Mouse (Mus musculus): ENCODE data around the gene Tcf25.
"Not testable (repeated sequence)": the region's sequence is repeated elsewhere in the genome, so short reads cannot be mapped to it uniquely, and the experiment has no call there.

The Tcf25 gene

DNA sequence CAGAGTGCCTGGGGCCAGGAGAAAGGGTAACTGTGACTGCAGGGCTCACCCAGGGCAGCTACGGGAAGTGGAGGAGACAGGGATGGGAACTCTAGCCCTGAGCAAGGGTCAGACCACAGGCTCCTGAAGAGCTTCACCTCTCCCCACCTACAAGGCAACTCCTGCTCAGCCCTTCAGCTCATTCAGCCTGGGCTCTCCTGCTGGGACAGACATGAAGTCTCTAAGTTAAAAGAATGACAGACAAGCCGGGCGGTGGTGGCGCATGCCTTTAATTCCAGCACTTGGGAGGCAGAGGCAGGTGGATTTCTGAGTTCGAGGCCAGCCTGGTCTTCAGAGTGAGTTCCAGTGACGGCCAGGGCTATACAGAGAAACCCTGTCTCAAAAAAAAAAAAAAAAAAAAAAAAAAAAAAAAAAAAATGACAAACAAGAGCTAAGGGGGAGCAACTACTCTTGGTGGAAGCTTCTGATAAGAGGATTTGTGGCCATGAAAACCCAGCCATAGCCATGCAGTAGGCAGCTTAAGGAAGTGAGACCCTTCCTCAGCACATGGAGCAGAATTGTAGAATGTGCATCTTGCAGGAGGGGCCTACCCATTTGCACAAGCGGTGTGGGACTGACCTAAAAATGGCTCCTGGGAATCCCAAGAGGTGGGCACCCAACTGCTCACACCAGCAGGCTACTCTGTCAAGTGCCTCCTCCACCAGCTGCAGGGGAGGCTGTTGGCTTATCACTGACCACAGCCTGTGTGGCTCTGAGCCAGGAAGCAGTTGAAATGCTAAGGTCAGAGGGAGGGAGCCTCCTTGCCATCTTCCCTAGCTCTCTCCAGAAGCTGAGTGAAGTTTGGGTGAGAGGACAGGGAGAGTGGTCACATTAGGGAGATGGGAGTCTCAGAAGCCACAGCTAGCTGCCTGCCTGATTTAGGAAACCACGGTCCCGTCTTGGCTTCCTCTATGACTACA is 35.3 kb downstream of the Tcf25 start:
- peak; percentile 80 for DNase-seq (ENCODE audit: extremely low read depth, low read depth)

GRCm38 (mm10) chr8:123410049-123410587 is 36.6 kb downstream of the Tcf25 start:
- no peak for DNase-seq (ENCODE audit: extremely low read depth, low read depth)

GRCm38 (mm10) chr8:123410788-123411187 is 37.2 kb downstream of the Tcf25 start:
- no peak for DNase-seq (ENCODE audit: extremely low read depth, low read depth)

DNA sequence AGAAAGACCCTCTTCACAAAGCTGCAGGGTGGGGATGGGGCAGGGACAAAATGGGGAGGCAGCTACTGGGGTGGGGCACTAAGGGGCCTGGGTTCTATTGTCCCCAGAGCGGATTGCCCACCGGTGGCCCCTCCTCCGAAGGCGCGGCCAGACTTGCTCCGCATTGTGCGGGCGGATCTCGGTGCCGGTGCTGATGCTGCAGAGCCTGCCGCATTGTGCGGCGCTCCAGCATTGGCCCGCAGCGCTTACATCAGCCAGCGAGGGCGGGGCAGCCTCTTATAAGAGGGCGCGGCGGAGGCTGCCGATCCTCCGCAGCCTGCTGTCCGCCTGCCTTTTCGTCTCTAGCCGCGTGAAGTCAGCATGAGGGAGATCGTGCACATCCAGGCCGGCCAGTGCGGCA is 37.7 kb downstream of the Tcf25 start, which contains the start of gene Tubb3:
Tubb3 (plus strand) TSS at position 179 of the 400 bp plus-strand sequence.
- DNase-seq (ENCODE audit: extremely low read depth, low read depth) = no peak

- DNase-seq (ENCODE audit: extremely low read depth, low read depth) = no peak
Observed at GRCm38 (mm10) chr8:123411781-123412327, 38.3 kb downstream of the Tcf25 start.

GRCm38 (mm10) chr8:123412560-123413170 is 39.1 kb downstream of the Tcf25 start:
- peak; percentile 62 for DNase-seq (ENCODE audit: extremely low read depth, low read depth)

GRCm38 (mm10) chr8:123414255-123414654 is 40.7 kb downstream of the Tcf25 start:
- no peak for DNase-seq (ENCODE audit: extremely low read depth, low read depth)

- DNase-seq (ENCODE audit: extremely low read depth, low read depth) = not testable (repeated sequence)
Observed at GRCm38 (mm10) chr8:123414997-123415696, 41.6 kb downstream of the Tcf25 start.

- DNase-seq (ENCODE audit: extremely low read depth, low read depth) = peak; percentile 63
Observed at GRCm38 (mm10) chr8:123415967-123416943, 42.7 kb downstream of the Tcf25 start.

DNA sequence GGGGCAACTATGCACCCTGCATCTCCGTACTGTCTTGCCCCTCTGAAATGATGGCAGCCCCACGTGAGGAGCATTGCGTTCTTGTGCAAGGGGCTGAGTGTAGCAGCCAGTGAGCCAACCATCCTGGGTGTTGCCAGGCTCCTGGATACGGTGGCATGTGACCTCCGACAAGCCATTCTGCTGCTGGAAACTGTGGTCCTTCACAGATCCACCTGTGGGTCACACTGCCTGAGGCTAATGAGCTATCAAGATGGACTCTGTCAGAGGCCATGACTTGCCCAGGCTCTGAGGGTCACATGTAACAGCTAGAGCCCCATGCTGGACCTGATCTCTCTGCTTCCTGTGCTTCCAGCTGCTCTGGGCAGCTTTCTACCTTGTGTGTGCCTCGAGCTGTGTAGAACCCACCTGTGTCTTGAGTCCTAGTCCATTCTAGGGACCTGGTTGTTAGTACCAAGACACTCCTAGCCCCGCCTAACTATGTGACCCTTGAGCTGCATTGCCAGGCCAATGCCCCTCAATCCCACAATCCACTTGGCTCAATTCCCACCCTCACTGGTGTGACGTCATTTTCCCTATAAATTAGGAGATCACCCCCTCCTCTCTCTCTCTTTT is 43.5 kb downstream of the Tcf25 start:
- no peak for DNase-seq (ENCODE audit: extremely low read depth, low read depth)

- peak; percentile 74 for DNase-seq (ENCODE audit: extremely low read depth, low read depth)
Observed at GRCm38 (mm10) chr8:123419711-123420110, 46.2 kb downstream of the Tcf25 start.

DNA sequence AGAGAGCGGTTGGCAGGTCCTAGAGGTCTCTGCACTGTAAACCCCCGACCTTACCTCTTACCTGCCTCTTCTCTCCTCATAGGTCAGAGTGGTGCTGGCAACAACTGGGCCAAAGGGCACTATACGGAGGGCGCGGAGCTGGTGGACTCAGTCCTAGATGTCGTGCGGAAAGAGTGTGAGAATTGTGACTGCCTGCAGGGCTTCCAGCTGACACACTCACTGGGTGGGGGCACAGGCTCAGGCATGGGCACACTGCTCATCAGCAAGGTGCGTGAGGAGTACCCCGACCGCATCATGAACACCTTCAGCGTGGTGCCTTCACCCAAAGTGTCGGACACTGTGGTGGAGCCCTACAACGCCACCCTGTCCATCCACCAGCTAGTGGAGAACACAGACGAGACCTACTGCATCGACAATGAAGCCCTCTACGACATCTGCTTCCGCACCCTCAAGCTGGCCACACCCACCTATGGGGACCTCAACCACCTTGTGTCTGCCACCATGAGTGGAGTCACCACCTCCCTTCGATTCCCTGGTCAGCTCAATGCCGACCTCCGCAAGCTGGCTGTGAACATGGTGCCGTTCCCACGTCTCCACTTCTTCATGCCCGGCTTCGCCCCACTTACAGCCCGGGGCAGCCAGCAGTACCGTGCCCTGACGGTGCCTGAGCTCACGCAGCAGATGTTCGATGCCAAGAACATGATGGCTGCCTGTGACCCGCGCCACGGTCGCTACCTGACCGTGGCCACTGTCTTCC is 47.1 kb downstream of the Tcf25 start:
- DNase-seq (ENCODE audit: extremely low read depth, low read depth) = no peak

DNA sequence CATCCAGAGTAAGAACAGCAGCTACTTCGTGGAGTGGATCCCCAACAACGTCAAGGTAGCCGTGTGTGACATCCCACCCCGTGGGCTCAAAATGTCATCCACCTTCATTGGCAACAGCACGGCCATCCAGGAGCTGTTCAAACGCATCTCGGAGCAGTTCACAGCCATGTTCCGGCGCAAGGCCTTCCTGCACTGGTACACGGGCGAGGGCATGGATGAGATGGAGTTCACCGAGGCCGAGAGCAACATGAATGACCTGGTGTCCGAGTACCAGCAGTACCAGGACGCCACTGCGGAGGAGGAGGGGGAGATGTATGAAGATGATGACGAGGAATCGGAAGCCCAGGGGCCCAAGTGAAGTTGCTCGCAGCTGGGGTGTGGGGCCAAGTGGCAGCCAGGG is 47.8 kb downstream of the Tcf25 start:
- DNase-seq (ENCODE audit: extremely low read depth, low read depth) = no peak

DNA sequence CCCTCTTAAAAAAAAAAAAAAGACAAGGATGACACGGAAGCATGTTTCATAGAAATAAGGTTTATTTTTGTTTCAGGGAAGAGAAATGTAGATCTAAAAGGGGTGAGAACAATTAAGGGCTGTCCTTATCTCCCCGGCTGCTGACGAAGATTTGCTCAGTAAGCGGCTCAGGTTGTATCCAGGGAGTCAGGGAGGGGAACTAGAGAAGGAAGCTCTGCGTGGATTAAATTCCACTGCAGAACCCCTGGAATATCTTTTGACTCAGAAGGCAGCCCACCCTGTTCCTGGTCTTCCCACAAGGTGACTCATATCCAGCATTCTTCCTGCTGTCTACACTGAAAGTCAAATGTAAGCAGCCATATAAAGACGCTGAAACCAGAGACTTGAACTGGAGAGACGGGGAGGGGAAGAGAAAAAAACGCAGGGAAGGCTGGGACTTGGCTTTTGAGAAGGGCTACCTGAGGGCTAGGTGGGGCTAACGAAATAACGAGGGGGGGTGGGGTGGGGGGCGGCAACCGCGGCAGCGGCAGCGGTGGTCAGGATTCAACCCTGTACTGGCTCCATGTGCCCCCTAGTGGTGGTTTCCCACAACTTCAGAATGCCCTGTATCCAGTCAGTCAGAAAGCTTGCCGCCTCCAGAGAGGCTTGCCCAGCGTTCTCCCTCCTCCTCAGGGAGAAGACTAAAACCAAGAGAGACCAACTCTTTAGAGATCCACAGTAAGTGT is 48.7 kb downstream of the Tcf25 start:
- no peak for DNase-seq (ENCODE audit: extremely low read depth, low read depth)

DNA sequence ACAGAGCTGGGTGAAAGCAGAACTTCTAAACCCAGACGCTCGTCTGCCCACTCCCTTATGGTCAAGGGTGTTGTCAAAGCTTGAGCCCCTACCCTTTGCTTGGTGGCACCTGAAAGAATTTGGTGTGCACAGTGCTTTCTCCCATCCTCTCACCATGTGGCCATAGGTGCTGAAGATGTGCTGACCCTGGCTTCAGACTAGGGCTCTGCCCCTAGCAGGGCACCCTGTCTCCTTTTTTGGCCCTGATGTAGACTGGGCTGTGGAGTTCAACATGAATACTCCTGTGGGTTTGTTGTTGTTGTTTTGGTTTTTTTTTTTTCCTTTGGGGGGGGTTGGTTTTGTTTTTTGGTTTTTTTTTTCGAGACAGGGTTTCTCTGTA is 49.2 kb downstream of the Tcf25 start:
- no peak for DNase-seq (ENCODE audit: extremely low read depth, low read depth)

DNA sequence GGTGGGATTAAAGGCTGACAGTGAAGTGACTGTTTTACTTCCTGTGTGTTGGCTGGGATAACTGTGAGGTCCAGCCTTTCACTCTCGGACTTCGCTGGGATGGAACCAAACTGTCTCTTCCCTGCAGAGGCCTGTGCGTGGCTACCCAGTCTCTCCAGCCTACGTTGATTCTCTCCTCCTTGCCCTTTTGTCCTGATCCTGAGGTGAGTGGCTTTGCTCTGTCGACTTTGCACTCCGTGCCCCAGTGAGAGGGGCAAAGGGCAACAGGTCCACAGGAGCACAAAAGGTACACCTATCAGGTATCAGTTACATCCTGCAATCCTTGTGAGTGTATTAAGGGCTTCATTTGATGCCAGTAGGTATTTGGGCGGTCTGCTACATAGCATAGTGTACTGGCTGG is 49.9 kb downstream of the Tcf25 start, which contains the start of gene Def8:
Def8 (plus strand) TSS at position 87 of the 400 bp plus-strand sequence.
- DNase-seq (ENCODE audit: extremely low read depth, low read depth) = no peak

- no peak for DNase-seq (ENCODE audit: extremely low read depth, low read depth)
Observed at GRCm38 (mm10) chr8:123426511-123427509, 53.3 kb downstream of the Tcf25 start.
